Mouse (Mus musculus) layer of hippocampus, postnatal 25 days (tissue): ENCODE measurements around the gene Tnfsf15. TPM values are rescaled to one million over a fixed set of nuclear protein-coding genes. Genes with fewer than 3 reads are reported as not detected.

Source experiments
- DNase-seq, 2 experiments: peaks; one replicate each; pipeline ENCODE4 v3.0.0; 2022; ENCODE audit warnings: mixed read lengths in 2 of 2, low spot score in 1 of 2; ENCODE audit errors: extremely low spot score in 1 of 2
- total RNA-seq, 2 experiments: library from RNA; stranded (reverse); gene quantifications; 2 replicates each; pipeline ENCODE4 v1.2.3; 2021

Tnfsf15 gene
- total RNA-seq: not detected

- no peak for DNase-seq
Observed at GRCm38 (mm10) chr4:63744693-63745171, at the start of gene Tnfsf15. TSS of gene Tnfsf15 (minus strand) at chr4:63745113.

- no peak for DNase-seq
Observed at GRCm38 (mm10) chr4:63792328-63792727, 47.4 kb upstream of the Tnfsf15 start.

- no peak for DNase-seq
Observed at GRCm38 (mm10) chr4:63785466-63785865, 40.6 kb upstream of the Tnfsf15 start.

- DNase-seq: no peak
Observed at GRCm38 (mm10) chr4:63783826-63784225, 38.9 kb upstream of the Tnfsf15 start.

DNA sequence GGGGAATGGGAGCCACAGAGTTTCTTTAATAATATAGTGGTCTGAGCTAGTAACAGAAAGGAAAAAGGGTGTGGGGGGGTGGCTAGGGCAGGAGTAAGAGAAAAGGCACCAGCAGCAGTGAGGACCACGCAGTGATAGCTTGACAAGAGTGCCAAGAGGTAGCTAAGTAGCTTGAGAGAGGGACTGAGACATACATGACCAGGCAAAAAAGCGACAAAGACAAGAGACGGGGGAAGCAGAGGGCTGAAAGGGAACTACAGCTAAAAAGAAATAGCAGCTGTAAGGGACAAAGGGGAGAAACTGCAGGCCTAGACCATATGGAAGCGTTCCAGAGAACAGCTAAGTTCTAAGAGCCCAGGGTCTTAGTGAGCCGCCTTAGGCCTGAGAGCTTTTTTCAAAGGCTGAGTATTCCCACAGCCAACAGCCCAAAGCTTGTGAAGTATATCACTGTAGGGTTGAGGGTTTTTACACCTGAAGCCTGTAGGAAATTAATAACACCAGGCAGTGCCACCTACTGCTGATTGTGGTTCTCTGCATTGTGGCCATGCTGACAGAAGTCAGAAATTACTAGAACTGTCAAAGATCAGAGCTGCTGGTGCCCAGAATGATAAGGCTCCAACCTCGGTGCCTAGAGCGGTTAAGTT lies 38.2 kb upstream of the Tnfsf15 start:
- no peak for DNase-seq

DNA sequence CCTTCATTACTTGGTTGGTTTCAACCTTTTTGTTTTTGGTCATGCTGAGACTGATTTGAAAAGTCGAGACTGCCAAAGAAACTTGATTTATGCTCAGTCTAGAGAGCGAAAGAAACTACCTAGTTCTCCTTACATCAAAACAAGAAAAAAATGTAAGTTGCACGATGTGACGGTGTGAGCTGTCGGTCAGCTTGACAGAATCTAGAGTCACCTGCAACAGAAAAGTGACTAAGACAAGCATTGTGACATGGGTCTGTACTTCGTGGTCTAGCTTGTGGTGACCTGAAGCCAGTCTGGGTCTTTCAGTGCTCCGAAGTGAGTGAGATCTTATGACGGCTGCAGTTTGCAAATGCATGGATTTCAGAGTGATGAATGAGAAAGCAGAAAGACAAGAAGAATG lies 32.3 kb upstream of the Tnfsf15 start:
- DNase-seq: no peak

DNA sequence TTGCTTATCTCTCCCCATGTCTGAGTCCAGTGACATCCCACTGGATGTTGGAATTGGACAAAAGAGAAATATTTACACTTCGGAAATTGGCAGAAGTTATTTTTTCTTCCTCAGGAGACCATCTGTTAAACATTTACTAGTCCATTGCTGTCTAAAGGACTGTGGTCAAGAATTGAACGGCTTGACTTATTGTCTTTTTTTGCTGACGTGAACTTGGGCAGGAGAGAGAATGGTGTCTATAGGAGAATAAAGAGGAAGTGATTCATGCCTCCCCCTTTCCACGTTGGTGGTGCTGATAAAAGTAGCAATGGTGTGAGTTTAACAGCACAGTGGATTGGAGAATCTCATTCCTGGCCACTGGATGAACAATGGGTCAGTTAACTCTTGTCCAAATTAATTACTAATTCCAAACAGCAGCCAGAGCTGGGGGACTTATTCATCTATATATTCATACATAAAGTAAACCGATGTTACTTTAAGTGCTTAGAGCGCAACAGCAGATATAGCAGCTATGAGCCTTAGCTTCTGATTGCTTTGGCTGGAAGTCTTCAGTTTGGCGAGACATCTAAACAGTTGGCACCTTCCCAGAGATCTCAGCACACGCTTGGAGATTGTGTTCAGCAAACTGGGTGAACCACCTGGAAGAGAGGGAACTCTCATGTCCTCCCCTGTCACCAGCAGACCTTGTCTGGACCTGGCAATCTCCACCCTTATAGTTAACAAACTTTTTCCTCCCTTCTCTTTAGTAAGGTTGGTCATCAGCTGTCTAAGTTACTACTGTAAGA lies 28.6 kb upstream of the Tnfsf15 start:
- DNase-seq: no peak

DNA sequence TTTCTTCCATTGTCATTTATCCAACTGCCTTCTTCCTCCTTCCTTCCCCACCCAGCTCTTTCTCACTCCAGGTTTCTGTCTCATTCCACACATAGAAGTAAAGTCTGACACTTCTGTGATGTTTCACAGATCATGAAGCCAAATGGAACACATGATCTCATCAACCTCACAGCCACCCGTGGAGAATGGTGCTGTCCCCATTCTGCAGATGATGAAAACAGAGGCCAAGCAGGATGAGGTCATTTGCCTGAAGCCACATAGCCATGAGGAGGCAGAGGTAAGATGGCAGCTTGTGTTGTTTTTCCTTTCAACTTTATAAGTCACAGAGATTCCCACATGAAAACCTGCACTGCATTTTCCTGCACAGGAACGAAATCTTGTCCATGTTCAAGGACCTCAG lies 27.6 kb upstream of the Tnfsf15 start:
- no peak for DNase-seq

- no peak for DNase-seq
Observed at GRCm38 (mm10) chr4:63771291-63771690, 26.4 kb upstream of the Tnfsf15 start.

GRCm38 (mm10) chr4:63769161-63769560 lies 24.2 kb upstream of the Tnfsf15 start:
- DNase-seq: no peak

GRCm38 (mm10) chr4:63765050-63765449 lies 20.1 kb upstream of the Tnfsf15 start:
- DNase-seq: no peak

DNA sequence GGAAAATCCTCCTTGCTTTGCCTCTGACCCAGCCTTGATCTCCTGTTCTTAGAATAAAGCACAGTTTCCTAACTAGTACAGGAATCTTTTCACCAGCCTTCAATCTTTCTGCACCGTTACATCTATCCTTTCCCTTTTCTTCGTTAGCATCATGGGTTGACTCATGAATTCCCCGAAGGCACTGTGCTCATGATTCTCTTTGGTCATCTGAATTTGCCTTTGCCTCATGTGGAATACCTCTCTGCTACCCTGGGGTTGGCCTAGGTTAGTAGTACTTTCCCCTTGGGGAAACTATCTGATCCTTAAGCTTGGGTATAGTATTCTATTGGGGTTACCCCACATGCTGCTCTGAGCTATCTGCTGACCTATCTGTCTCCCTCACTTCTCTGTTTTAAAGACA lies 15.0 kb upstream of the Tnfsf15 start:
- DNase-seq: no peak

DNA sequence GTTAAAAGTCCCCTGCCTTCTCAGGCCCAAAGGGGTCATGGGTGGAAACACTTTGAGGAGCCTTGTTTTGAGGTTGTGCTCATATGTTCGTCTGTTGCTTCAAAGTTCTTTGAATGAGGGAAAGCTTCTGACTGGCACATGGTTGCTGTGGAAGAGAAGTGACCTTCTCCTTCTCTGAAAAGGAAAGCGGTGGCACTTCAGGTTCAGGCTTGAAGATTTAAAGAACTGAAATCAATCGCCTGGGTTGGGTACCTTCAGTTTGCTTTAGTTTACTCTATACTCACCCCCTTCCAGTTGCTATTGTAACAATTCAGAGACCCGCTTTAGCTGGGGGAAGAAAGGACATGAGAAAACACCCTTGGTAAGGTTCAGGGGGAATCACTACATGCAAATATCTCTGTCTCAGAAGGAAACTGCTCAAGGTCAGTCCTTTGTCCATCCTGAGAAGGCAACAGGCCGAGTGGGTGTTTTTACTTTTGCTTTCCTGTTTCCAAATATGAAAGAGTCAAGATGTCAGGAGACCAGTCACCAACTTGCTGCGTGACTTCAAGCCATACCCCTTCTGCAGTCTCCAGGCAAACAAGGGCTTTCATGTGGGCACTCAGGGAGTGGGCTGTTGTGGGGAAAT lies 12.7 kb upstream of the Tnfsf15 start:
- no peak for DNase-seq

GRCm38 (mm10) chr4:63756072-63756471 lies 11.2 kb upstream of the Tnfsf15 start:
- DNase-seq: no peak

GRCm38 (mm10) chr4:63754467-63755020 lies 9.6 kb upstream of the Tnfsf15 start:
- DNase-seq: no peak

DNA sequence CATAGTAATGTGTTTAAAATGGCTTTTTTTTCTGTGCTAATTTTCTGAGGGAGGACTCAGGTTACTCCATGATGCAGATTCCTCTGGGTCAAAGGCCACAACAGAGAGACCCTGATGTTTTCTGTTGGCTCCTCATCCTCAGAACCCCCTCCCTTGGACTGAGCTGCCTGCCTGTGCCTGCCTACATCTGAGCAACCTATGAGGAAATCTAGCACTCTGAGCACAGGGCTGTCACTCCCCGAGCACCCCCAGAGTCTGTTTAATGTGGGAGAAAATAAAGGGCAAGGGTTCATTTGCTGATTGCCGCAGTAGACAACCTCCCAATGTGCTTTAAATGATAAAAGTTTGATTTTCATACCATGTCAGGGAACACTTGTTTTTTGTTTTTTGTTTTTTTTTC lies 8.9 kb upstream of the Tnfsf15 start:
- DNase-seq: no peak

DNA sequence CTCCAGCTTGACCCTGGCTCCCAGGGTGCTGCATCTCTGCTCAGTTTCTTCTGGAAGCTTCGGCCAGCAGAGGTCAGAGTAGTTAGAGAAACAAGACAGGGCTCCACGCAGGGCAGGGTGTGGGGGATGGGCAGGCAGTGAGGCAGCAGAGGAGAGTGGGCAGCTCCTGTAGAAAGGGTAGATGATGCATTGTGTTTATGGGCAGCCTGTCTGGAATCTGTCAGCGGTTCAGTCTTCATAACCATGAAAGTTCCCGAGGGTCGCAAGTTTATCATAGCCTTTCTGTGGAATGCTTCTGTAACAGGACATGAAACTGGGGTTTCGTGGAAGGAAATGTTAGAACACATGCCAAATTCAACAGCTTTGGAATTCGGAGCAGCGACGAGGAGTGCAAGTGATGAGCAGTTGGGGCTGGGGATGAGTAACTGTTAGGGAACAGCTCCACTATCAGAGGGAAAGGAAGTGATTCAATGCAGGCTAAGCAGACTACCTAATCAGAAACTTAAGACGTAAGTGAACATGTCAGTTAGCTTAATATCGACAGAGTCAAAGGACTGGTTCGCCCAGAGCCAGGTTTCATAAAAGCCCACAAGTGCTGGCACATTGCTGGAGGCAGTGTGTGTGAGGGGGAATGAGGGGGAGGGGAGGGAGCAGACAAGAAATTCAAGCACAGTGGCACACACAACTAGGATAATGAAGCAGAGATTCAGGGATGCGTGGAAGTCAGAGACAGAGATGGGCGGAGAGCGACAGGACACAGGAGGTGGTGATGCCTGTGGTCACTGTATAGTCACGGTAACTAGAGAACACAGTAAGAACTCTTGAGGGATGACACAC lies 8.0 kb upstream of the Tnfsf15 start:
- DNase-seq: peak in 1 of 2 experiments; percentile 32

DNA sequence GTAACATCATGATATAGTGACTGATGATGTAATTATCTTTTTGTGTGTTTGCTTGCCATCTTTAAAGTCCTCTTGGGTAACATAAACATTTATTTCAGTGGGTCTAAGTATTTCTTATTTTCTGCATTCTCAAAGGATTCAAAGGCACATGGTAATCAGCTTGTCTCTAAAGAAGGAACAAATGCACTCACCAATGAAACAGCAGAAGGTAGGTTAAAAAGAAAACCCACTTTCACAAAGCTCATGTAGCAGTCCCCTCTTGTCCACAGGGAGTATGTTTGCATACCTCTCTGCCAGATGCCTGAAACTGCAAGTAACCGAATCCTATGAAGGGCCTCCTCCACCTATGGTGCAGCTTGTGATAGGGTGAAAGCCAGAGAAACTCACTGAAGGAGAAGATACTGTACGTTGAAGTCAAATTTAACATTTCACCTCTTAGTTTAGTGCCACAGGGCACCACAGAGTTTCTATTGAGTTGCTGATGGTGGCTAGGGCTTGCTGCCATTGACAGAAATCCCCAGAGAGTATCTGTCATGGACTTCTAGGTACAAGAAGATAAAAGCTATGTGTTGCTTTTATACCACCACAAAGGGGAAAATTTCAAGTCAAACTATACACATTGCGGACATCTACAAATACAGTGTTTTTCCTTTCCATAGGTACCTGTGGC lies 3.3 kb upstream of the Tnfsf15 start:
- no peak for DNase-seq

DNA sequence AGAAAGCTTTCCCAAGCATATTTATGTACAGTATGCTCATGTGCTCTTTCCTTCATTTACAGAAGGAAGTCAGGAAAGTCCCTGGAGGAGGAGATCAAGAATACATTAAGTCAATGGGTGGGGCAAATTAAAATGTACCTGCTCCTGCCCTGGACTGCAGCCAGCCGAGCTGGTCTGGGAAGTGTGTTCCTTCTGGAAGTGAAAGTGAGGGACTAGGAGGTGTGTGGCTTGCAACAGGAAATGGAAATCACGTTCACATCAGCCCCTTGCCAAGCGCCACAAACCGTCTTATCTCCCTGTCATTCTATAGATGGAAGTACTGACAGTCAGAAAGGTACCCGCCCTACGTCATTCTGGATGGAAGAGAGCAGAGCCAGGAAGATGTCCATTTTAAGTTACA lies 358 bp upstream of the Tnfsf15 start:
- DNase-seq: no peak

DNA sequence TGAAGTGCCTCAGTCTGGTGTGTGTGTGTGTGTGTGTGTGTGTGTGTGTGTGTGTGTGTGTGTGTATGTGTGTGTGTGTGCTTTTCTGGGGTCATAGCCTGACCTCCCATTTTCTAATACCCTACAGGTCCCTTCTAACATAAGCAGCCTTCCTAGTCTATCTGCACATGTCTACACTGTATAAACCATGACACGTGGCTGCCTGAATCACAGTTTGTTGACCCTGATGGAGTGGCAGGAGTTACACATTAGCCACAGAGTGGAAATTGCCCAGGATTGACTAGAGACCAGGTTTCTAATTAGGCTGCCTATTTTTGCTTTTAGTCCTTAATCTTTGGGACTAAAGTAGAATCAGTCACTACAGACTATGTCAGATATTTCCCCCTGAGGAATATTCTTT lies 1.3 kb downstream of the Tnfsf15 start:
- no peak for DNase-seq
